Mouse (Mus musculus): ENCODE results near the gene Prr14l. TPM values are rescaled to one million over a fixed set of nuclear protein-coding genes. Genes with fewer than 3 reads are reported as not detected.

Prr14l gene
- total RNA-seq (2014; rRNA removed) (17.7 and 20.2 TPM in 2 replicates), polyA plus RNA-seq (2015; fragmentation: Nextera tagmentation; extraction: Ambion mirVana) (3.1 and 8.4 TPM in 2 replicates)

DNA sequence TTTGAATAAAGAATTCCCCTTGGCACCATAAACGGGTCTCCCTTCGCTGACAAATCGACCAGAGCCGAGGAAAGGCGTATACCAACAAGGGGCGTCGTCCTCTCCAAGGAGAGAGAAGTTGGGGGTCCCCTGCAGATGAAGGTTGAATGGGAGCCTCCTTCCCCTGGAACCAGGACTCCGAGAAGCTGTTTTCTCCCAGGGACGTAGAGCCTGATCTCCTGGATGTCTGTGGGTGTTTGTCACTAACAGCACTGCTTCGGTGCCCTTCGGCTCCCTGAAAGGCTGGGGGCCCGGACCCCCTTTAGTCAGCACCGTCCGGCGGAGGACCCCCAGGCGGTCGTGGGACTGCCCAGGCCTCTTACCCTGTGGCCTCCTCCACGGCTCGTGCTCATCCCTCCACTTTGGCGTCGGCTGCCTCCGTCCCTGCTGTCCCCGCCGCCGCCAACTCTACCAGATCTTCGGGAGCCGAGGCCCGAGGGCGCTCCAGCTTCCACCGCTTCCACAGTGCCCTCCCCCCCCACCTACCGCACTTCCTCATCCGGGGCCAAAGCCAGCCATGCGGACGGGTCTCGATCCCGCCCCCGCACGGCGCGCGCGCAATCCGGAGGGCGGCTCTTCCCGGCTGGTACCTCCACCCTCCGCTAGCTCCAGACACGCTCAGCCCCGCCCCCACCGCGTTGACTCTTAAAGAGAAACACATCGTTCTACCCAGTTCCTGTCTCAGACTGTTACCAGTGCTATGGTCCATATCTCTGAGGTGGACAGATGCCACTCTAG, at the start of gene Prr14l:
TSS of gene Prr14l (minus strand) at position 526 of the 777 bp plus-strand sequence.
- WGBS = 3% methylated on average over 51 of the region's 51 CpGs

DNA sequence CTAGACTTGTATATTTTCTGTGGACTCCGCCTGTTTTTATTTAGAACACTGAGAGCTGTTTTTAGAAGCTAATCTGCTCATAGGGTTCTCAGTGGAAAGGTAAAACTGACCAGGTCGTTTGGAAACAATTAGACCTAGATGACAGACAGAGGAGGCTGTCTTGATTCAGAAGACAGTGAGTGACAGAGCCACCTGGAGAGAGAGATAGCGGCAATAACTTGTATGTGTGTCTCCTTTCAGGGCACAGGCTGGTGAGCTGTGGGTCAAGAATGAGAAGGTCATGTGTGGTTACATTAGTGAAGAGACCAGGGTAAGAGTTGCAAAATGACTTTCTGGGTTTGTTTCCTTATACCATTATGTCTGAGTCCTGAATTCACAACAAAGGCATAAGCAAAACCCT, 32.7 kb upstream of the Prr14l start:
- H3K36me3 ChIP-seq (ENCODE audit: insufficient read depth) = peaks cover 52% of the 10 kb centered on the region

More for the DNA sequence above, at the start of gene Prr14l:
- H3K4me3 ChIP-seq (ENCODE audit: low read depth, low read length) = peak within 1 kb of the TSS; percentile 59
- no peaks in the 10 kb centered on the region for H3K36me3 ChIP-seq (ENCODE audit: insufficient read depth)
- TF ChIP-seq CTCF (IDR thresholded peaks at IDR 0.05; ENCODE audit: low read depth) = no peak
- peak within 1 kb of the TSS; percentile 77 for H3K27ac ChIP-seq (ENCODE audit: low read depth, low read length)
- H3K4me1 ChIP-seq (ENCODE audit: insufficient read depth) = peaks cover 21% of the 10 kb centered on the region
- peak within 1 kb of the TSS; percentile 77 for H3K4me2 ChIP-seq (ENCODE audit: low read depth)
- peak; percentile 99 for DNase-seq
- H3K9ac ChIP-seq = peak within 1 kb of the TSS; percentile 75
- H3K27me3 ChIP-seq (ENCODE audit: insufficient read depth, low read length) = no peaks in the 10 kb centered on the region
- no peaks in the 10 kb centered on the region for H3K9me3 ChIP-seq (ENCODE audit: low read length)
- ATAC-seq = peak; percentile 98

DNA sequence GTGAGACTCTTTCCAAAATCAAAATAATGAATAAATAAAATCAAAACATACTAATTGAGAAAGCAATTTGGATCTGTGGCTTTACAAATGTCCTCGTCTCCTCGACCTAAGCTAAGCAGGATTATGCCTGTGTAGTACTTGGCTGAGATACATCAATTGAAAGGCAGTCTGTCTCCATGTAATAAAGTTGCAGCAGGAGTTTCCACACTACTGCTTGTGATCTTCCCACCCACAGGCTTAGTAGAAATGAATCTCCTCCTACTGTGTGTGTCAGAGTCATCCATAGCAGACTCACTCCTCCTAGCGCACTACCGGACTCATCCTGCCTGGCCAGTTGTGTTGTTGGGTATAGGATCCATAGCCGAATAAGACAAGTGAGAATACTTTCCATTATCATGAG, 18.3 kb upstream of the Prr14l start:
- Histone ChIP-seq H3K36me3 (ENCODE audit: insufficient read depth) (peaks cover 39% of the 10 kb centered on the region), H3K4me3 (ENCODE audit: low read depth, low read length) (no peak overlapping the region), H3K27me3 (ENCODE audit: insufficient read depth, low read length) (no peaks in the 10 kb centered on the region), H3K4me2 (ENCODE audit: low read depth) (no peak overlapping the region), H3K9ac (no peak overlapping the region), H3K27ac (ENCODE audit: low read depth, low read length) (no peak overlapping the region), H3K4me1 (ENCODE audit: insufficient read depth) (no peaks in the 10 kb centered on the region), H3K9me3 (ENCODE audit: low read length) (no peaks in the 10 kb centered on the region)
- ATAC-seq = no peak
- no peak for TF ChIP-seq CTCF (IDR thresholded peaks at IDR 0.05; ENCODE audit: low read depth)
- WGBS = 96% methylated on average over 5 of the region's 5 CpGs
- no peak for DNase-seq

More for the DNA sequence above, 32.7 kb upstream of the Prr14l start:
- Histone ChIP-seq H3K4me1 (ENCODE audit: insufficient read depth) (no peaks in the 10 kb centered on the region), H3K27ac (ENCODE audit: low read depth, low read length) (no peak overlapping the region), H3K9me3 (ENCODE audit: low read length) (no peaks in the 10 kb centered on the region), H3K27me3 (ENCODE audit: insufficient read depth, low read length) (no peaks in the 10 kb centered on the region), H3K9ac (no peak overlapping the region), H3K4me2 (ENCODE audit: low read depth) (no peak overlapping the region), H3K4me3 (ENCODE audit: low read depth, low read length) (no peak overlapping the region)
- no peak for DNase-seq
- no peak for ATAC-seq
- no peak for TF ChIP-seq CTCF (IDR thresholded peaks at IDR 0.05; ENCODE audit: low read depth)
- WGBS = 74% methylated on average over 3 of the region's 3 CpGs

DNA sequence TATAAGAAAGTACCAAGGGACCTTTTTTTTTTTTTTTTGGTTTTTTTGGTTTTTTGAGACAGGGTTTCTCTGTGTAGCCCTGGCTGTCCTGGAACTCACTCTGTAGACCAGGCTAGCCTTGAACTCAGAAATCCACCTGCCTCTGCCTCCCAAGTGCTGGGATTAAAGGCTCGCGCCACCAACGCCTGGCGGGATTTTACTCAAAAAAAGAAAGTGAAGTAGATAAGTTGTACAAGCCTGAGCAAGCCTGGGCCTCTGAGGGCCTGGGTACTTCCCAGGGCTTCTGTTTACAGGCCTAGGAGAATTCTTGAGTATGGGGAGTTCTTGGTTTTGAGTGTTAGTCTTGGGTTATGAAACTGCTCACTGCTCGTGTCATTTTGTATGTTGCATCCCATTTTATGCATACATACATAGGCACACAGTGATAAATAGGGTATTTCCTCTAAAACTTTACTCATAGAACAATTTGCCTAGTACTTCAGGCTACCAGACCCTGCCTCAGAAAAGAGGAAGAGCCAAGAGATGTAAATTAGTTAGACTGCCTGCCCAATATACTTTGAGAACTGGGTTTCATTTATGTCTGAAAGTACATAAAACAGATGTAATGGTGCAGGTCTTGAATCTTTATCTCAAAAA, 15.5 kb upstream of the Prr14l start:
- H3K27ac ChIP-seq (ENCODE audit: low read depth, low read length) = no peak overlapping the region
- TF ChIP-seq CTCF (IDR thresholded peaks at IDR 0.05; ENCODE audit: low read depth) = no peak
- 95% methylated on average over 5 of the region's 5 CpGs for WGBS
- H3K27me3 ChIP-seq (ENCODE audit: insufficient read depth, low read length) = no peaks in the 10 kb centered on the region
- peaks cover 2% of the 10 kb centered on the region for H3K4me1 ChIP-seq (ENCODE audit: insufficient read depth)
- no peak overlapping the region for H3K4me3 ChIP-seq (ENCODE audit: low read depth, low read length)
- ATAC-seq (no peak), DNase-seq (no peak)
- H3K36me3 ChIP-seq (ENCODE audit: insufficient read depth) = peaks cover 34% of the 10 kb centered on the region
- H3K9ac ChIP-seq = no peak overlapping the region
- H3K9me3 ChIP-seq (ENCODE audit: low read length) = no peaks in the 10 kb centered on the region
- H3K4me2 ChIP-seq (ENCODE audit: low read depth) = no peak overlapping the region

DNA sequence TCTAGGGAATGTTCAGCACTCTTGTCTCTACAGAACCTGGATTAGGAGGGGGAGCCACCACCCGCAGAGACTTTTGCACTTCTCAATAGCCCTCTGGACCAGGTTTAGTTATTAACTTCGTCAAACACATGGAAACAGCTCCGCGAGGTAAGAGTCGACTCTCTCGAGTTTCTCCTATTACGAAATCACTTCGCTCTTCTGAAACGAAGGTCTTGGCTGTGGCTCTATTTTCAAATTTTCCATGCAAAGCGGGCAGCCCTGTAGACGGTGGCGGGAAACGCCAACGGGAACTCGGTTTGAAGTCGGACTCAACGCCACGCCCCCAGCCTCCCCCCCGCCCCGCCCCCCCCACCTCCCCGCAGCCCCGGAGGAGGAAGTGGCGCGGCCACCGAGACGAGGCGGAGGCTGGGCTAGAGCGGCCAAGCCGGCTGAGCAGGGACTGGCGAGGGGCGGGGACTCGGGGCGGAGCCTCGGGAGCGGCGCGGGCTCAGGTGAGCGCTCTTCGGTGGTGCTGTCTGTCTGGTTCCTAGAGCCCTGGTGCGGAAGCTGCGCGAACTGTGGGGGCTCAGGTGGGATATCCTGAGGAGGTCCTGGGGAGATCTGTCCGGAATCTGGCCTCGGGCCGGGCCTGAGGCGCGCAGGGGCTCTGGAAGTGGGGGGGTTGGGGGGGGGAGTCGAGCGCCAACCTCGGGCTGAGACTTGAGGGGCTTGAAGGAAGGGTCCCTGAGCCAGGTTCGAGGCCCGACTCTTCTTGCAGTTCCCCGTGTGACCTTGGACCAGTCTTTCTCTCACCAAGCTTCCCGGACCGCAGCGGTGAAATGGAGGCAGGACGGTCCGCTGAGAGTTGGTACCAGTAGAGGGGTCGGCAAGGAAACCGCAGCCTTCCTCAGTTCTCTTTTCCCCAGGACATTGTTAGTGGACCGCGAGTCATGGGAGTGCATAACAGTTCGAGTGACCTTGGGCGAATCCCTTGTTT, 9.5 kb upstream of the Prr14l start, which contains the start of gene Depdc5:
TSS of gene Depdc5 (plus strand) at position 449 of the 976 bp plus-strand sequence.
- WGBS = under 1% methylated on average over 62 of the region's 64 CpGs
- Histone ChIP-seq H3K9me3 (ENCODE audit: low read length) (no peaks in the 10 kb centered on the region), H3K36me3 (ENCODE audit: insufficient read depth) (0 out of 2 replicates have a peak, but pooled peaks cover 11% of the 10 kb centered on the region), H3K27me3 (ENCODE audit: insufficient read depth, low read length) (no peaks in the 10 kb centered on the region), H3K4me3 (ENCODE audit: low read depth, low read length) (peak within 1 kb of the TSS; percentile 75), H3K27ac (ENCODE audit: low read depth, low read length) (peak within 1 kb of the TSS; percentile 57), H3K4me1 (ENCODE audit: insufficient read depth) (peaks cover 8% of the 10 kb centered on the region), H3K9ac (peak within 1 kb of the TSS; percentile 65), H3K4me2 (ENCODE audit: low read depth) (peak within 1 kb of the TSS; percentile 80)
- DNase-seq = peak; percentile 93
- TF ChIP-seq CTCF (IDR thresholded peaks at IDR 0.05; ENCODE audit: low read depth) = no peak; the same call in 1 of the 2 replicates
- peak; percentile 100 for ATAC-seq

DNA sequence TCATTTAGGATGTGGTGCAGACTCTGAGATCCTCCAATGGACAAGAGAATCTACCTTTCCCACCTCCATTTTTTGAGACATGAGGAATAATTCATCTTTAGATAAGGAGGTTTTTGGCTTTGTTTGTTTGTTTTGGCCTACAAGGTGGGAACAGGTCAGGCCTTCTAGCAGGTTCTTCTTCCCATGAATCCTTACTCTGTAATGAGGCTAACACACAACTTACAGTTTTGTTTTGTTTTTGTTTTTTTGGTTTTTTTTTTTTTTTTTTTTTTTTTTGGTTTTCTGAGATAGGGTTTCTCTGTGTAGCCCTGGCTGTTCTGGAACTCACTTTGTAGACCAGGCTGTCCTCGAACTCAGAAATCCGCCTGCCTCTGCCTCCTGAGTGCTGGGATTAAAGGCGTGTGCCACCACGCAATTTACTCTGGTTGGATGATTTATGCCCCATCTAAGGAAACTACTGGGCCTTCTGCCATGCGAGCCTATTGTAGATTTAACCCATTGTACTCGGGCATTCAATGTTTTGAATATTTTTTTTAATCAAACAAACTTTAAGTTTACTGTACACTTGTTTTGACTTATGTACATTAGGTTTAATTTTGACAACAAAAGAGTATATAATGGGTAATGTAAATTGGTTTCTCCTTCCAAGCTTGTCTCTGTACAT, 8.5 kb upstream of the Prr14l start:
- H3K9me3 ChIP-seq (ENCODE audit: low read length) = no peaks in the 10 kb centered on the region
- peaks cover 8% of the 10 kb centered on the region for H3K4me1 ChIP-seq (ENCODE audit: insufficient read depth)
- 69% methylated on average over 6 of the region's 6 CpGs for WGBS
- no peak overlapping the region for H3K27ac ChIP-seq (ENCODE audit: low read depth, low read length)
- H3K27me3 ChIP-seq (ENCODE audit: insufficient read depth, low read length) = no peaks in the 10 kb centered on the region
- no peak overlapping the region for H3K4me3 ChIP-seq (ENCODE audit: low read depth, low read length)
- H3K9ac ChIP-seq = no peak overlapping the region
- ATAC-seq = no peak
- no peak for TF ChIP-seq CTCF (IDR thresholded peaks at IDR 0.05; ENCODE audit: low read depth)
- 0 out of 2 replicates have a peak overlapping the region, but pooled peaks have one; percentile 80 for H3K4me2 ChIP-seq (ENCODE audit: low read depth)
- DNase-seq = no peak
- 0 out of 2 replicates have a peak, but pooled peaks cover 2% of the 10 kb centered on the region for H3K36me3 ChIP-seq (ENCODE audit: insufficient read depth)
